Mouse (Mus musculus): ENCODE measurements around the gene Lrrc20. TPM values are rescaled to one million over a fixed set of nuclear protein-coding genes. Genes with fewer than 3 reads are reported as not detected.

The Lrrc20 gene
- total RNA-seq, 2 experiments from 2014 or later: 16.2 to 16.7 TPM

- no peak for DNase-seq (ENCODE audit: low spot score in 2 of 2)
Measured at GRCm38 (mm10) chr10:61627195-61627937, 151.8 kb downstream of the Lrrc20 start.

- no peak for DNase-seq (ENCODE audit: low spot score in 2 of 2)
Measured at GRCm38 (mm10) chr10:61627938-61628250, 152.3 kb downstream of the Lrrc20 start.

Other genes with a start within 250 kb of the Lrrc20 start
- gene Adamts14, start 202.4 kb upstream of the Lrrc20 start, total RNA-seq (2021): 1 to 10 TPM; 1.2 to 1.4 TPM
- not detected for gene Prf1, start 178.0 kb upstream of the Lrrc20 start, total RNA-seq (2021)
- gene Pald1, start 92.3 kb upstream of the Lrrc20 start, total RNA-seq (2021): 10 to 100 TPM; 20.3 to 20.6 TPM
- gene Nodal, start 57.8 kb upstream of the Lrrc20 start, total RNA-seq (2021): not detected
- gene Eif4ebp2, start 23.1 kb upstream of the Lrrc20 start, total RNA-seq (2021): 10 to 100 TPM; 46.3 to 49.2 TPM
- 1 to 10 TPM; 4.1 to 4.5 TPM for gene Npffr1, start 119.7 kb downstream of the Lrrc20 start, total RNA-seq (2021)
- gene Ppa1, start 172.8 kb downstream of the Lrrc20 start, total RNA-seq (2021): 100 to 1,000 TPM; 117 to 126 TPM
- 100 to 1,000 TPM; 127 TPM for gene Sar1a, start 204.5 kb downstream of the Lrrc20 start, total RNA-seq (2021)
- gene Tysnd1, start 219.7 kb downstream of the Lrrc20 start, total RNA-seq (2021): 10 to 100 TPM; 30.8 to 34.4 TPM
- gene Aifm2, start 239.5 kb downstream of the Lrrc20 start, total RNA-seq (2021): 1 to 10 TPM; 6.6 to 8.8 TPM